Mouse (Mus musculus) urinary bladder, adult 18-20 months (tissue): ENCODE results near the gene Ttc29.

Experiments used
- DNase-seq, 2 experiments: peaks; one replicate each; pipeline ENCODE4 v3.0.0; 2022; ENCODE audit warnings: low spot score in 2 of 2, mixed read lengths in 2 of 2

Gene Ttc29

GRCm38 (mm10) chr8:78278598-78278997 is 65.5 kb downstream of the Ttc29 start:
- DNase-seq = no peak

GRCm38 (mm10) chr8:78284805-78285204 is 71.7 kb downstream of the Ttc29 start:
- no peak for DNase-seq

- DNase-seq = no peak
Observed at GRCm38 (mm10) chr8:78285366-78285765, 72.3 kb downstream of the Ttc29 start.

- no peak for DNase-seq
Observed at GRCm38 (mm10) chr8:78289374-78289971, 76.4 kb downstream of the Ttc29 start.

- no peak for DNase-seq
Observed at GRCm38 (mm10) chr8:78290274-78290673, 77.2 kb downstream of the Ttc29 start.

DNA sequence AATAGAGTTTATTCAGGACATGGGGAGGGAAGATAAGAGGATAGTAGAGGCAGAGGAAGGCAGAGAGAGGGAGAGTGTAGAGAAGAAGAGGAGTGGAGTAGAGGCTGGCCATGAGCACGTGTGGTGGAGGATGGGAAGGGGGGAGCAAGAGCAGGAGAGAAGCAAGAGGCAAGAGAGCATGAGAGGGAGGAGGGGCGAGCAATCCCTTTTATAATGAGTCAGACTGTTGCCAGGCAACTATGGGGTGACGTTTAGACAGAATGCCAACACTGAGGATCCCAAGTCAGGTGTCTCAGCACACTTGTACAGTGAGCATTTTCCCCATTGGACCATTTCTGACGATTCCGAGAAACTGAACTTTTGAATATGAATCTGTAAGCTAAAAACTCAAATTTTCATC is 82.4 kb downstream of the Ttc29 start:
- DNase-seq = no peak

GRCm38 (mm10) chr8:78303579-78303978 is 90.5 kb downstream of the Ttc29 start:
- DNase-seq = no peak

GRCm38 (mm10) chr8:78306604-78307003 is 93.5 kb downstream of the Ttc29 start:
- no peak for DNase-seq

- DNase-seq = no peak
Observed at GRCm38 (mm10) chr8:78307131-78307530, 94.0 kb downstream of the Ttc29 start.

DNA sequence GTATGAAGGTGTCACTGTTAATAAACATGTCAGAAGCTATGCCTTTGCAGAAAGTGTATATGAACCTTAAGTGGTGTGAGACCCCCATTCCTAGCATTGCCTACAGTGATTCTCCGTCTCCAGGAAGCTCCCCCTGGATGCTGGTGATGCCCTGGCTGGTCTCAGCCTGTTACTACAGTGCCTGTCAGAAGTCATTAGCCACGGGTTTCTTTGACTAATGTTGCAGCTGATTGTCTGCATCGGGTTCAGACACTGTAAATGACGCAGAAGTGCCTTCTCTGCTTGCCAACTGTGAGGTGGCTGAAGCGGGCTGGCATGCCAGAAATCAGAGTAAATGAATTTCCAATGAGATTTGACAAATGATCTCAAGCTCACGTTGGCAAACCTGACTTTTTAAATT is 96.4 kb downstream of the Ttc29 start:
- DNase-seq = no peak

GRCm38 (mm10) chr8:78315576-78315975 is 102.5 kb downstream of the Ttc29 start:
- no peak for DNase-seq

DNA sequence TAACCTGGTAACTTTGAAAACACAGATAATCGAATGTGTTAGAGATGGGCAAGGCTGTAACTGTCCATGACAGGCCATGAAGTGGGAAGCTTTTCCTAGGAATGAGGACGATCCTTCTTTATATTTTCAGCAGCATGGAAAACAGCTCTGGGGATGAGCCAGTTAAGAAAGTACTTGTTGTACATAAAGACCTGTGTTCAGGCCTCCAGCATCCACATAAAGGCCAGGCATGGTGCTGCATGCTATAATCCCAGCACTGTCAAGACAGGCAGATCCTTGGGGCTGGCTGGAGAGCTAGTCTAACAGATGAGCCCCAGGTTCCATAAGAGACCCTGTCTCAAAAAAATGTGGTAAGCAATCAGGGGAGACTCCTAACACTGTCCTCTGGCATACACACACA is 104.6 kb downstream of the Ttc29 start:
- DNase-seq = no peak

DNA sequence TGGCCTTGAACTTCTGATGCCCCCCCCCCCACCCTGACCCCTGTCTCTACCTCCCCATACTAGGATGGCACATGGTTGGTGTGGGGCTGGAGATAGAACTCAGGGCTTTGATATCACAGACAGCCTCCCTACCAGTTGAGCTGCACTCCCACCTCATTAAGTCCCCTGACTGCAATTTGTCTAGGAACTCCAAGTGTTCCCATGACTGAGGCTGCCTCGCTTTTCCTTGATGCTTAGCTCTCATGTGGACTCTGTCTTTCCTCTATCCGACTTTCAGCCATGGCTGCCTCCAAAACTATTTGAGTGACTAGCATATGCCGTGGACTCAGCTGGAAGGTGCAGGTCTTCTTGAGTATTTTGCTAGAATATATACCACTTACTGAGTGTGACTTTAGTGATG is 110.3 kb downstream of the Ttc29 start:
- DNase-seq = no peak

DNA sequence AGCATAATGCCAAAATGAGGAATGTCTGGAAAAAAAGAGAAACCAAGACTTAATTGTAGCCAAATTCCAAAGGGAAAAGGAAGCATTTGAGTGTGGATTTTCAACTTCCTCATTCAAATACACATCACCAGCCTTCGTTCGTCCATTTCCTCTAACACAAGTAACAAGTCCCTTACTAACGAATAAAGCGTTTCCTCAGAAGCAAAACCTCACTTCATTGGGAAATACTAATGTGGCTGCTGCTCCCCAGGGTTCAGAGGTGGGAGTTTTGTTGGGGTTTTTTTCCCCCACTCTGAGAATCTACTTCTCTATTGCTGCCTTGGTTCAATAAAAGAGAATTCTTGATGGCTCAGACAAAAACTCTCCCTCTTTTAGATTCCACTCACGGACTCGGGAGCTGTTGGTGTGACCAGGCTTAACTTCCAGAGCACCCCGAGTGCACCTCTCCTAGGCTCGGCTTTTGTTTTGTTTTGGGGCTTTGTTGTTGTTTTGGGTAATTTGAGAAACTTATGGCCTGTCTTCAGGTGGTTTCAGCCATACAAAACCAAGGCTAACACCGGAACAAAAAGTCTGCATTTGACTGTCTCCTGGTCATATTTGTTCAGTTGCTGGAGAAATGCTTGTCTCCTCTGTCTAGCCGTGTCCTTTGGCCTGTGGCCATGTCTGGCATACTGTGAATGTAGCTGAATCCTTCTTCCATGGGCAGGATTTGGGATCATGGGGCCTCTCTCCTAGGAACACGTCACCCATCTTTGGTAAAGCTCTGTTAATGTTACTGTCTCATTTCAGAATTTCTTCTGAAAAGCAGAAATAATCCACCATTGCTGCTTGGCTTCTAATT is 127.8 kb downstream of the Ttc29 start:
- no peak for DNase-seq

DNA sequence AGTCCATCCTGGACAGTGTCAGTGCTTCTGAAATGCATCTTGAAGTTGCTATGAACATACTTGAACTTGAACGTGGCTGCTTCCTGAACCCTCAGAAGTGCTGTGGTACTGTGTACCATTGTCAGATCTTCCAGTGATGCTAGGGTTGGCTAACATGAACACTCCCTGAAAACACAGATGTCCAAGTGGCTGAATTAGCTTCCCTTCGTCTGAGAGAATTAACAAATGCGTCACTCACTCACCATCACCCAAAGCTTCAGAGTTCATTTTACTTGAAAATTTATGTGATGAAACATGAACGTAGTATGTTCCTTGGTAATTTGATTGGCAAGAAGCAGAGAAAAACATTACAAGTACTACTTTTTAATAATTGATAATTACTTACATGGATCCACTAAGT is 129.1 kb downstream of the Ttc29 start:
- no peak for DNase-seq

- DNase-seq = no peak
Observed at GRCm38 (mm10) chr8:78344006-78344405, 130.9 kb downstream of the Ttc29 start.

GRCm38 (mm10) chr8:78345705-78346104 is 132.6 kb downstream of the Ttc29 start:
- no peak for DNase-seq

GRCm38 (mm10) chr8:78346131-78346621 is 133.1 kb downstream of the Ttc29 start:
- no peak for DNase-seq

DNA sequence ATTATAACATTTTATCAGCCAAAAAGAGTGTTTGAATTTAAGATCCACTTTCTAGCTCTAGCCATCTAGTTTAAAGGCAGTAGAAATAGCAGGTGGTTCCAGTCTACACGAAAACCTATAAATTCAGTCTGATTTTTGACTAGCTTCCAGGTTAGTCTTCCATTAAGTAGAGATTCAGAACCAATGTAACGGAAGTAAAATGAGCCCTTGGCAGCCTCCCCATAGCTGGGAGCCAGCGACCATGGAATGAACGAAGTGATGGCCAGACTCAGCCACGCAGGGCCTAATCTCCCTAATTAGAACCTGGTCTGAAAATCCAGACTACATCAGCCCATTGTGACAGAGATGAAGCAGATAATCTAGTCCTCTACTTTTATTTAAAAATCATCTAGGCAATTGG is 140.8 kb downstream of the Ttc29 start:
- DNase-seq = no peak

DNA sequence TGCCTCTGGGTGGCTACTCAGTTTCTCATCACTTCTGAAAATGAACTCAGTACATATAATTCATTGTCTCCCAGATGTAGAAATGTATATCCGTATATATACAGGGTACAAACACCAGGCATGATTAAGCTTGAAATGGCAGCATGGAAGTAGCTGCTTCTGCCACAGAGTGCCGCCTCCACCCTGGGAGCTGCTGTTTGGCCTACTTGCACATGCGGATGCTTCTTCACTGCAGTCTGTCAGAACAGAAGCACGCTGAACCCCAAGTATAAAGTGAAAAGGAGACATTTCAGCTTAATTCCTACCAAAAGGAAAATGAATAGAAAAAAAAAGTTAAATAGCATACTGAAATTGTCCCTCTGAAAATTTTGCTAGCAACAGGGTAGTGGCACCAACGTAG is 141.7 kb downstream of the Ttc29 start:
- no peak for DNase-seq

GRCm38 (mm10) chr8:78390756-78391155 is 177.7 kb downstream of the Ttc29 start:
- no peak for DNase-seq

GRCm38 (mm10) chr8:78419272-78419671 is 206.2 kb downstream of the Ttc29 start:
- no peak for DNase-seq

GRCm38 (mm10) chr8:78420101-78420503 is 207.0 kb downstream of the Ttc29 start:
- no peak for DNase-seq
